Mouse (Mus musculus) thymus, postnatal 4 days (tissue): Measurements from ENCODE around the gene Metap1d.
A peak's percentile ranks its signal among the peaks of the same experiment; 100 is the strongest.

Experiments used
- DNase-seq: peaks from one replicate; pipeline ENCODE4 v3.0.0; 2021

Metap1d gene

GRCm38 (mm10) chr2:71545882-71546639 is 93.0 kb downstream of the Metap1d start:
- DNase-seq = peak; percentile 62

GRCm38 (mm10) chr2:71546640-71547071 is 93.6 kb downstream of the Metap1d start, which contains the start of gene Dlx2:
Dlx2 (minus strand) TSS chr2:71546754.
- peak; percentile 63 for DNase-seq

- DNase-seq = peak; percentile 93
Measured at GRCm38 (mm10) chr2:71547829-71548228, 94.8 kb downstream of the Metap1d start.

DNA sequence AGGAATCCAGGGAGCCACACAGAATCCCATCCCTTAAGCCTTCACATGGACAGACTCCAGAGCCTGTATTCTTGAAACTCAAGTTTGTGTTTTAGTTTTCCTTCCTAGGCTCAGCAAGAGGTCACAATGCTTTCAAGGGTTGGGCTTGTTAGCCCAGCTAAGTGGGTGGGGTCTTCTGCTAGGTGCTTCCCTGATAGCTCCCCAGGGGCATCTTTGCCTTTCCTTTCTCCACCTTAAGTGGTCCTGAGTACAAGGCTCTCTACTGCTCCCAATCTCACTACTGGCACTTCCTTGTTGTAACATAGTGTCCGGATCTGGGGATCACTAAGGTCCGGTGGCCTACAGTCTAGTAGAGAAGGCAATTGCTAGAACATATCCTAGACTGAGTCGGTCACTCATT is 97.3 kb downstream of the Metap1d start:
- no peak for DNase-seq

DNA sequence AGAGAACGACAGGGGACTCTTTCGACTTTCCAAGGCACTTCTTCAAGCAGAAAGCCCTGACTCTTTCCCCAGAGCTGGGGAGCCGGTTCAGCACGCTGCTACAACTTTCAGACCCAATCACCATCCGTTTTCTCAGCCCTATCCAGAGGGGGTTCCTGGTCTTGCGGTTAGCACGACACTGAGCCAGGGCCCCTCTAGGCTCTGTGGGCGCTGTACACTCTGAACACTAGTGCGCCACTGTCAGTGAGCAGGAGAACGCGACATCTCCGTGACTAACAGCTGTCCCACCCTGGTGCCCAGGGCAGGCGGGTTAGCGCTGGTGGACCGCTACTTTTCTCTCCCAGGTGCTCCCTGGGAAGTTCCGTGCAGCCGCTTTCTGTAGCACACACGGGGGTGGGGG is 98.6 kb downstream of the Metap1d start:
- peak; percentile 26 for DNase-seq

GRCm38 (mm10) chr2:71556071-71556470 is 103.0 kb downstream of the Metap1d start:
- no peak for DNase-seq

GRCm38 (mm10) chr2:71566466-71566865 is 113.4 kb downstream of the Metap1d start:
- DNase-seq = no peak

DNA sequence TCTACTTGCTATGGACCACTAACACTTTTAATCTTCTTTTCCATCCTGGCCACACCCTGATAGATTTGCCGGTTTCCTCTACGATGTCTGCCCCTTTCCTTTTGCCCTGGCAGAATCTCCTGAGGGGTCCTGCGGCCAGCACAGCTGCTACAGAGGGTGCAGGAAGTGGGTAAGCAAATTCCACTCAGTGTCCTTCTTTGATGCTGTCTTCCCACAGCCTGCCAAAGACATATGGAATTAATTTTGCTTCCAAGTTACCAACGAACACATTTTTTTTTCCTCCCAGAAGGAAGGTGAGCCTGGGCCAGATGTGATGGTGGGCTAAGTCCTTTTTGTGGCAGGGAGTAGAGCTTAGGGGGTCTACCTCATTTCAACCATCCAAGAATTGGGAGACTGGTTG is 120.7 kb downstream of the Metap1d start:
- DNase-seq = no peak
